Mouse (Mus musculus): ENCODE results near the gene Lingo2. TPM values are rescaled to one million over a fixed set of nuclear protein-coding genes. Genes with fewer than 3 reads are reported as not detected.

Gene Lingo2
- total and polyA plus RNA-seq, 3 experiments, result not detected

DNA sequence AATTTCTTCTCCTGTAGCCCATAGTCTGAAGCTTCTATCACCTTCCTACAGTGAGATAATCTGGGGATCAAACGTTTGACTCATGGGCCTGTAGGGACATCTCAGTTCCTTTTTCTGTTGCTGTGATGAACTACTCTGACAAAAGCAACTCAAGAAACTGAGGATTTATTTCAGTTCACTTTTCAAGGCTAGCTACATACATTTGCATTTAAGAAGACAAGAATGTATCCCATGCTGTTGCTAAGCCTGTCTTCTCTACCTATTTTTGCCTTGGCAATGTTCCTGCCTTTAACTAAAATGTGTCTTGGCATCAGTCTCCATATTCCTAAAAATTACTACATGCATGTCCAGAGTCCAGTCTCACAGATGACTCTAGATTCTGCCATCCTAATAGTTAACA lies 781.4 kb downstream of the Lingo2 start:
- no peaks in the 10 kb centered on the region for H3K9me3 ChIP-seq (replicated peaks; ENCODE audit: insufficient read depth, low read length)
- H3K27me3 ChIP-seq (ENCODE audit: control insufficient read depth in 1 of 2, insufficient read depth in 2 of 2, low read length in 2 of 2), result no peaks in the 10 kb centered on the region
- TF ChIP-seq POLR2AphosphoS5 (IDR thresholded peaks at IDR 0.05; ENCODE audit: borderline replicate concordance, low read depth, low read length), result no peak
- TF ChIP-seq MYB (IDR thresholded peaks at IDR 0.05; ENCODE audit: low read depth, low read length), result no peak
- TF ChIP-seq MYC (IDR thresholded peaks at IDR 0.05; ENCODE audit: low read depth, low read length), result no peak
- TF ChIP-seq MXI1 (IDR thresholded peaks at IDR 0.05; ENCODE audit: low read depth, low read length), result no peak
- no peak for TF ChIP-seq GABPA (IDR thresholded peaks at IDR 0.05; ENCODE audit: low read depth, low read length)
- TF ChIP-seq POLR2AphosphoS2 (IDR thresholded peaks at IDR 0.05; ENCODE audit: low read length), result no peak
- no peak overlapping the region for H3K27ac ChIP-seq (ENCODE audit: control insufficient read depth, low read depth, low read length)
- no peaks in the 10 kb centered on the region for H3K36me3 ChIP-seq (ENCODE audit: control insufficient read depth in 1 of 2, insufficient read depth in 2 of 2, low read length in 2 of 2)
- no peak for DNase-seq (ENCODE audit: low read depth, low spot score)
- H3K9ac ChIP-seq (ENCODE audit: control insufficient read depth, low read depth, low read length, poor library complexity, severe bottlenecking), result no peak overlapping the region
- no peak overlapping the region for H3K4me3 ChIP-seq (ENCODE audit: control insufficient read depth in 1 of 2, insufficient read depth in 1 of 2, low read depth in 2 of 2, low read length in 2 of 2)
- no peaks in the 10 kb centered on the region for H3K79me2 ChIP-seq (ENCODE audit: control insufficient read depth, insufficient read depth, low read length, poor library complexity)
- no peaks in the 10 kb centered on the region for H3K4me1 ChIP-seq (ENCODE audit: control insufficient read depth in 1 of 2, insufficient read depth in 2 of 2, low read length in 2 of 2)

DNA sequence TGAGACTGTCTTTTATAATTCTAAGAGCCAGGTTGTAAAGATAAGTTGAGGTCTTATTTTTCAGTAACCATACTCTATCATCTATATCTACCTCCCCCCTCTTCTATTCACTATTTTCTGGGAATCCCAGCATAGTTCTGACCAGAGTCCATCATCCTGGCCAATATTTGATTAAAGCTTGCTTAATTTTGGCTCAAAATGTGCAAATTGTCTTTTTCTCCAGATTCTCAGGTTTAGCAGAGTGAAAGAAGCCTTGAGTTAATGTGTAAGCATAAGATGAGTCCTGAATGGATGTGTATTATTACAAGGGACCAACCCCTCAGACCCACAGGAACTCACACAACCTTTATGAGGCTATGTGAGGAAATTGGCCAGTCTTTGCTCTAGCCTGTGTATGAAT lies 820.2 kb downstream of the Lingo2 start:
- no peak overlapping the region for H3K4me3 ChIP-seq (ENCODE audit: control insufficient read depth in 1 of 2, insufficient read depth in 1 of 2, low read depth in 2 of 2, low read length in 2 of 2)
- H3K79me2 ChIP-seq (ENCODE audit: control insufficient read depth, insufficient read depth, low read length, poor library complexity), result no peaks in the 10 kb centered on the region
- H3K9me3 ChIP-seq (replicated peaks; ENCODE audit: insufficient read depth, low read length), result no peaks in the 10 kb centered on the region
- DNase-seq (ENCODE audit: low read depth, low spot score), result no peak
- no peak overlapping the region for H3K27ac ChIP-seq (ENCODE audit: control insufficient read depth, low read depth, low read length)
- H3K36me3 ChIP-seq (ENCODE audit: control insufficient read depth in 1 of 2, insufficient read depth in 2 of 2, low read length in 2 of 2), result no peaks in the 10 kb centered on the region
- TF ChIP-seq ETS1 (IDR thresholded peaks at IDR 0.05; ENCODE audit: low read depth, low read length) (no peak), NRF1 (IDR thresholded peaks at IDR 0.05; ENCODE audit: insufficient read depth, low read depth, low read length, poor library complexity, severe bottlenecking) (no peak), MAFK (IDR thresholded peaks at IDR 0.05; ENCODE audit: borderline replicate concordance, low read depth, low read length) (no peak), NELFE (IDR thresholded peaks at IDR 0.05; ENCODE audit: low read depth, low read length) (no peak), TAL1 (IDR thresholded peaks at IDR 0.05; ENCODE audit: low read length) (no peak), MEF2A (IDR thresholded peaks at IDR 0.05; ENCODE audit: extremely low read depth, insufficient replicate concordance, low read depth, low read length, poor library complexity, severe bottlenecking) (no peak), GABPA (IDR thresholded peaks at IDR 0.05; ENCODE audit: low read depth, low read length) (no peak), POLR2AphosphoS2 (IDR thresholded peaks at IDR 0.05; ENCODE audit: low read length) (no peak), MAX (IDR thresholded peaks at IDR 0.05; ENCODE audit: low read length) (no peak), ELF1 (IDR thresholded peaks at IDR 0.05; ENCODE audit: low read depth, low read length) (no peak), MXI1 (IDR thresholded peaks at IDR 0.05; ENCODE audit: low read depth, low read length) (no peak), ZKSCAN1 (IDR thresholded peaks at IDR 0.05; ENCODE audit: low read depth, low read length) (no peak), ZC3H11A (IDR thresholded peaks at IDR 0.05; ENCODE audit: low read depth, low read length) (no peak), POLR2AphosphoS5 (IDR thresholded peaks at IDR 0.05; ENCODE audit: borderline replicate concordance, low read depth, low read length) (no peak), GATA1 (IDR thresholded peaks at IDR 0.05; ENCODE audit: low read depth, low read length) (no peak), HCFC1 (IDR thresholded peaks at IDR 0.05; ENCODE audit: low read depth, low read length) (no peak)
- H3K9ac ChIP-seq (ENCODE audit: control insufficient read depth, low read depth, low read length, poor library complexity, severe bottlenecking), result no peak overlapping the region
- no peaks in the 10 kb centered on the region for H3K4me1 ChIP-seq (ENCODE audit: control insufficient read depth in 1 of 2, insufficient read depth in 2 of 2, low read length in 2 of 2)
- H3K27me3 ChIP-seq (ENCODE audit: control insufficient read depth in 1 of 2, insufficient read depth in 2 of 2, low read length in 2 of 2), result no peaks in the 10 kb centered on the region

All from MEL (cell line).